Mouse (Mus musculus) cerebellum, adult 18-20 months (tissue): Measurements from ENCODE around the gene Dolk.

ENCODE experiments used
- DNase-seq, 2 experiments: peaks; one replicate each; pipeline ENCODE4 v3.0.0; 2021

Gene Dolk

GRCm38 (mm10) chr2:30286192-30287026 lies at the start of gene Dolk, which contains the start of gene Nup188:
TSS of gene Dolk (minus strand) at chr2:30286334.
TSS of gene Nup188 (plus strand) at chr2:30286397.
- peak; percentile 96 to 98 for DNase-seq

DNA sequence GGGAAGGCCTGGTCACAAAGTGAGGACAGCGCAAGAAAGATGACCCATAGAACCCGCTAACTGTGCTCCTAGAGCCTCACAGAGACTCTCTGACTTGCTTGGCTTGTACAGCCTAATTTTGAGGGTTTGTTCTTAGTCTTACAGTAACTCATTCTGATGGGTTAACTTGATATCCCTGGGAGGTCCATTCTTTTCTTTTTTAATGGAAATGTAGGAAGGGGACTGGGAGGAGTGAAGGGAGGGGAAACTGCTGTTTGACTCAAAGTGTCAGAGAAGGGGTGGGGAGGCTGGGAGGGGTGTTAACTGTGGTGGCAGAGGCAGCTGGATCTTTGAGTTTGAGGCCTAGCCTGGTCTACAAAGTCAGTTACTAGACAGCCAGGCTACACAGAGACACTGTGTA lies 49.2 kb upstream of the Dolk start:
- no peak for DNase-seq

- no peak for DNase-seq
Observed at GRCm38 (mm10) chr2:30328791-30329190, 42.7 kb upstream of the Dolk start.

- DNase-seq = peak; percentile 49 to 58
Observed at GRCm38 (mm10) chr2:30327276-30327675, 41.1 kb upstream of the Dolk start.

- DNase-seq = no peak
Observed at GRCm38 (mm10) chr2:30325296-30325695, 39.2 kb upstream of the Dolk start.

- no peak for DNase-seq
Observed at GRCm38 (mm10) chr2:30323111-30323510, 37.0 kb upstream of the Dolk start.

- no peak for DNase-seq
Observed at GRCm38 (mm10) chr2:30319260-30319659, 33.1 kb upstream of the Dolk start.

GRCm38 (mm10) chr2:30316955-30317354 lies 30.8 kb upstream of the Dolk start:
- no peak for DNase-seq

GRCm38 (mm10) chr2:30316136-30316535 lies 30.0 kb upstream of the Dolk start:
- DNase-seq = no peak

GRCm38 (mm10) chr2:30311481-30311880 lies 25.3 kb upstream of the Dolk start:
- no peak for DNase-seq

DNA sequence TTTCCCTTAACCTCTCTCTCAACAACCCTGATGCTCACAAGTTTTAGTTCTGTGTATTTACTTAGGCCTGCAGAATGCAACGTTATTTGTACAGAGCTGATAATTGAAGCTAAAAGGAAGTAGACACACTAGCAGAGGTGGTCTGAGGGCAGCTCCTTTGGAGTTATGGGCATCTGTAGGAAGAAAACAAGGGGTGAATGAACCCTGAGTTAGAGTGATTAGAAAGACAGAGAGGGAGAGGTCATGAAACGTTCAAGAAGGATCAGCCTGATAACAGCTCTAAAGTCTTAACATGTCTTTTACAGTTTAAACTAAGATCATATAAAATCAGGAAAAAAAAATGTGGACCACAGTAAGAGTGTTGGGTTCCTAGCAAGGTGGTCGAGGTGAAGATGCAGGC lies 23.2 kb upstream of the Dolk start:
- no peak for DNase-seq

DNA sequence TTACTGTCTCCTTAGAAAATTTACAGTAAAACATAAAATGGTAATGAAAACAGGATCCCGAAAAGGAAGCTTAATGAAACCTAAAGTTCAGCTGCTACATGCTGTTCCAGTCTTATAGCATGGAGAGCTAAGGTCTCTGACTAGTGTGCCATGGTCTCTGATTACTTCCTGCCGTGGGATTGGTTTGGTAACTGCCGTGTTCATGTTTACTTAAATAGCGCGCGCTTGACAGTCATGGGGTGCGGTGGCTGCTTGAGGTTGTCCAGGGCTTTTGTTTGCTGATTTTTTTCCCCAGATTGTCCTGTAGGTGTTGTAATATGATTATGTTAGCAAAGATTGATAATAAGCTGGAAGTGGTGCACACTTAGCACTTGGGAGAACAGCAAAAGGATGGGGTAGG lies 20.0 kb upstream of the Dolk start:
- DNase-seq = no peak

GRCm38 (mm10) chr2:30299966-30300365 lies 13.8 kb upstream of the Dolk start:
- no peak for DNase-seq

DNA sequence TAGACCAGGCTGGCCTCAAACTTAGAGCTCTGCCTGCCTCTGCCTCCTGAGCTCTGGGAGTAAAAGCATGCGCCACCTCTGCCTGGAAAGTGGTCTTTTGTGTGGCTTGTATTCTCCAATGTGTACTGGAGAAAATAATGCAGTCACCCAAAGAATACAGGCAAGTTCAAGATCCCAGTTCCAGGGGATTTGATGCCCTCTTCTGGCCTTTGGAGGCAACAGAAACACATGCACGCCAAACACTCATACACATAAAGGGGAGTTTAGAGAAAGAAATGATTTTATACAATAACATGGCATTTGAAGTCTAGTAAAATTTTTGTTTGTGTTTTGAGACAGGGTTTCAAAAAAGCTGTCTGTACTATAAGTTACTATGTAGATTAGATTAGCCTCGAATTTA lies 13.4 kb upstream of the Dolk start:
- DNase-seq = no peak

DNA sequence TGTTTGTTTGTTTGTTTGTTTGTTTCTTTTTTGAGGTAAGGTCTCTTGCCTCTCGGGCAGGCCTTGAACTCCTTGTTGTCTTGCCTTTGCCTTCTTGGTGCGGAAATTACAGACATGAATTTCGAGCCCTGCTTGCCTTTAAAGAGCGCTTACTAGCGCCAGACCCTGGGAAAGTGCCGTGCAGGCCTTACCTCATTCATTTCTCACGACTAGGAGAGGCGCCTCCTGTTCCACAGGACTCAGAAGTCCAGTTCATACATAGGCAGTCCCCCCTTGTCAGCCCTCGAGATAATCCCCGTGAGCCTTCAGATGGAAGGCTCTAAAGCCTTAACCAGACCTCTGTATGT lies 866 bp upstream of the Dolk start:
- peak; percentile 23 to 31 for DNase-seq

DNA sequence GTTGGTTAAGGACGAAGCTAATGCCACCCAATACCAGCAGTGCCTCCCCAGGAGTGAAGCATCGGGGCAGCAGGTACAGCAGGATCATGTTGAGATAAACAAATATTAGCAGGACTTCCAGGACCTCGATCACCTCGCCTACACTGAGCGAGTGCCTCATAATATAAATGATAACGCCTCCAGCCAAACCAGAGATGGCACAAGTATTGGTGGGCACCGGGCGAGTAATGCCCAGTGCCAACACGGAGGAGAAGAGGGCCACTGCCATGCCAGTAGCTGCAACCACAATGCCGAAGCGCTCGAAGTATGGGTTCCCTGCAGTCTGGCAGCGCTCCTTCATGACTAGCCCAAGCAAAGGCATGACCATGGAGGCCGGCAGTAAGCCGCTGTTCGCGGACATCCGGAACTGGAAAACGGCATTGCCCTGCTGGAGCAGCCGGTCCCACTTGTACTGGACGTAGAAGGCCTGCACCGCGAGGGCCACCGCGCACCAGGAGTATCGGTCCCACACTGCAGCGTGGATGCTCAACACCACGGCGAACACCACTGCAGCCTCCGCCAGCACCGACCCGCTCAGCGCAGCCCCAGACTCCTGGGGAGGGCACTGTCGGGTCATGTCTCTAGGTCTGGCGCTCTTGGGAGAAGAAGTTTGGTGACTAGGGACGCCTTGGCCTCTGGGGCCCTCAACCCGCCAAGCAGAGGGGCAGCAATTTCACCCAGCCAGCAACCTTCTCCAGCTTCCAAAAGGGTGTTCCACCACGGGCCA lies 535 bp downstream of the Dolk start:
- peak in 1 of 2 experiments; percentile 42 for DNase-seq

DNA sequence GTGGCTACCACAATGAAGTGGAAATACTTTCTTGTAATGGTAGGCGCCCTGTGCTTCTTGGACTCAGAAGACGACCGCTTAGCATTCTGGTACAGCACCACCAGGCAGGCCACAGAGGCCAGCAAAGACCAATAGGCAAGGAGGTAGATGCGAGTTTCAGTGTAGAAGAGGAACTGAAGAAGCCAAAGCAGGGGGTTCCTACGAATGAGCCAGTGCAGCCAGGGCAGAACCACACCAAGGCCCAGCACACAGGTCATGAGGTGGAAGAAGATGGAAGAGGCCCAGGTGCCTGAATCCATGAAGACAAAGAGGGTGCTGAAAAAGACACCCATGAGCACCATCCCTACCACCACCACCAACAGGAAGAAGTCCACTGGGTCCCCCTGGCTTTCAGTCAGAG lies 1.1 kb downstream of the Dolk start:
- no peak for DNase-seq

DNA sequence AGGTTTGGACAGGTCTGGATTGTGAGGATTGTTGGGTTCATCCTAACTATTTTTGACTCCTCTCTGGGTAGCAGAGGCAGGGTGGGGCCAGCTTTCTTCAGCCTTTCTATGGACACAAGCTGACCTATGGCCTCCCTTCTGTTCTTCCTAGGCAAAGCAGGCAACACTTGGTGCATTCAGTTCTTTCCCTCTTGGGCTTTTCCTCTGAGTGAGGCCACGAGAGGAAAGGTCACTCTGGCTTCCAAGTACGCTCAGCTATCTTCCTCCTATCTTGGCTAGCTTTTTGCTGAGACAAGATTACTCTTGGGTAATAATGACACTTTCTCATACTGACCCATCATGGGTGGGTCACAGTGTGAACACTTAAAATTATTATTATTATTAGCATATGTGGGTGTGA lies 2.9 kb downstream of the Dolk start:
- DNase-seq = no peak

DNA sequence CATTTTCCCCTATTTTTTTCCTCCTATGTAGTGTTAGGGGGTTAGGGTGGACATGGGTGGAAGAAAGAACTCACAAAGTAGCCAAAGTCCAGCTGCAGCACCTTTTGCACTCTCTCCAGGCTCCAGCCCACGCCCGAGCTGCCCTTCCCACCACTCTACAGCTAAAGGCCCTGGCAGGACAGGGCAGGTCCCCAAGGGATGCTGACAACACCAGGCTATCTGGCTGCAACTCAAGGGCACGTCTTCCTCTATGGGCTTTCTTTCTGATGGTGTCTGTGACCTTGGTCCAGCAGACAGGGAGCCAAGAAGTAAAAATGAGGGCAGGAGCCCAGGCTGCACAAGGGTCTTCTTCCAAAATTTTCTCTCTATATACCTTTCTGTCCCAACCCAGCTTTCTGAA lies 4.5 kb downstream of the Dolk start:
- DNase-seq = no peak

DNA sequence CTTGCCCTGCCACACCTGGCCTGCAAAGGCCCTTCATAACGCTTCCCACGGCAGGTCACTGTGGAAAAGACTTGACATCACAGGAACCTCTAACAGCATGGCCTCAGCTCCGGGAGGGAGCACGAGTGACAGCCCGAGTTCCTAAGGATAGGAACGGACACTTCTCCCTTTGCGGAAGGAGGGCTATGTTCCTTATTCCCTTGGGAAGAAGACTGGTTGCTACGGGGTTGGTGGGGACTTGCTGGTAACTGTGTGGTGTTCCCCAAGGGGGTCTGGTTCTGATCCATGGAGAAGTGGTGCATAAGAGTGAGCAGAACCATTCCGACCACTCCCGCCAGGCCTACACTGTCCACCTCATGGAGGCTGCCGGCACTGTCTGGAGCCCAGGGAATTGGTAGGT lies 5.4 kb downstream of the Dolk start, which contains the start of gene Gm28038:
Gene Gm28038 (plus strand): TSS at position 301 of the 400 bp plus-strand sequence.
- DNase-seq = no peak

DNA sequence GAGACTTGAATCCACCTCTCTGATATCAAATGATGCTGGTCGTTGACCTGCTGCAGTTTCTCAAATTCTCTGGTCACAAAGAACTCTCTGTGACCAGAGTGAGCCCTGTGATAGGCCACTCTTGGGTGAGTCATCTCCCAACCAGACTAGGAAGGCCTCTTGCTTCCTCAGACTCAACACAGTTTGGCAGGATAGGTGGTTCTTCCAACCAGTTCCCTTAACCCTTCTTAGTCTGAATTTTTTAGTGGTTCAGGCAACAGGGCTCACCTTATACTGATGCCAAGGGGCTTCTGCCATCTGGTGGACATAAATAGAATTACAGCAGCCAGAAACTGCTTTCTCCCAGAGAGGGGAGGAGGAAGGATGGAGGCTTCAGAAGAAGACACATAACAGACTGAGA lies 16.0 kb downstream of the Dolk start:
- DNase-seq = peak; percentile 79 to 85

- no peak for DNase-seq
Observed at GRCm38 (mm10) chr2:30269241-30269990, 16.7 kb downstream of the Dolk start.

GRCm38 (mm10) chr2:30268371-30268770 lies 17.8 kb downstream of the Dolk start:
- DNase-seq = no peak
